Mouse (Mus musculus): ENCODE measurements at regions not wholly inside any gene's neighbourhood (a gene's known extent, or its start where the extent isn't known, plus 50 kb on each side); places are given as distances from the start of the nearest gene placed in this dataset.

GRCm38 (mm10) chr5:116797460-116797859 lies 205.8 kb upstream of the Srrm4 start:
- ATAC-seq (ENCODE audit: low FRiP score, low TSS enrichment) = no peak

GRCm38 (mm10) chr5:116795169-116795568 lies 203.6 kb upstream of the Srrm4 start:
- H3K27ac ChIP-seq (replicated peaks) = no peak overlapping the region
- DNase-seq (ENCODE audit: low spot score) (no peak), ATAC-seq (ENCODE audit: low FRiP score, low TSS enrichment) (no peak)
- no peaks in the 10 kb centered on the region for H3K27me3 ChIP-seq (ENCODE audit: control insufficient read depth, insufficient read depth, low read length)
- H3K36me3 ChIP-seq (ENCODE audit: control insufficient read depth, insufficient read depth, low read length) = no peaks in the 10 kb centered on the region
- WGBS = 51% methylated on average over 5 of the region's 5 CpGs
- H3K9me3 ChIP-seq (ENCODE audit: control insufficient read depth, low read length) = no peaks in the 10 kb centered on the region
- no peak for TF ChIP-seq EP300 (optimal IDR thresholded peaks at IDR 0.05)
- TF ChIP-seq CTCF (IDR thresholded peaks at IDR 0.05; ENCODE audit: low read depth) = no peak
- H3K4me2 ChIP-seq (replicated peaks; ENCODE audit: low read depth) = no peak overlapping the region
- no peaks in the 10 kb centered on the region for H3K4me1 ChIP-seq (replicated peaks; ENCODE audit: control insufficient read depth, insufficient read depth)
- no peak overlapping the region for H3K9ac ChIP-seq (ENCODE audit: low read length)
- no peak overlapping the region for H3K4me3 ChIP-seq (ENCODE audit: low read depth, low read length)

More at GRCm38 (mm10) chr5:116797460-116797859, 205.8 kb upstream of the Srrm4 start:
- Histone ChIP-seq H3K9me3 (ENCODE audit: control insufficient read depth, low read length) (no peaks in the 10 kb centered on the region), H3K4me2 (replicated peaks; ENCODE audit: low read depth) (no peak overlapping the region), H3K4me1 (replicated peaks; ENCODE audit: control insufficient read depth, insufficient read depth) (no peaks in the 10 kb centered on the region), H3K9ac (ENCODE audit: low read length) (no peak overlapping the region), H3K36me3 (ENCODE audit: control insufficient read depth, insufficient read depth, low read length) (no peaks in the 10 kb centered on the region), H3K27me3 (ENCODE audit: control insufficient read depth, insufficient read depth, low read length) (no peaks in the 10 kb centered on the region), H3K4me3 (ENCODE audit: low read depth, low read length) (no peak overlapping the region), H3K27ac (replicated peaks) (no peak overlapping the region)
- TF ChIP-seq CTCF (IDR thresholded peaks at IDR 0.05; ENCODE audit: low read depth) (no peak), EP300 (optimal IDR thresholded peaks at IDR 0.05) (no peak)
- no peak for DNase-seq (ENCODE audit: low spot score)
- 31% methylated on average over 2 of the region's 2 CpGs for WGBS

GRCm38 (mm10) chr5:116790419-116790818 lies 198.8 kb upstream of the Srrm4 start:
- Histone ChIP-seq H3K27ac (replicated peaks) (no peak overlapping the region), H3K9ac (ENCODE audit: low read length) (no peak overlapping the region), H3K9me3 (ENCODE audit: control insufficient read depth, low read length) (no peaks in the 10 kb centered on the region), H3K4me1 (replicated peaks; ENCODE audit: control insufficient read depth, insufficient read depth) (no peaks in the 10 kb centered on the region), H3K27me3 (ENCODE audit: control insufficient read depth, insufficient read depth, low read length) (no peaks in the 10 kb centered on the region), H3K4me2 (replicated peaks; ENCODE audit: low read depth) (no peak overlapping the region), H3K36me3 (ENCODE audit: control insufficient read depth, insufficient read depth, low read length) (no peaks in the 10 kb centered on the region), H3K4me3 (ENCODE audit: low read depth, low read length) (no peak overlapping the region)
- 34% methylated on average over 8 of the region's 8 CpGs for WGBS
- TF ChIP-seq CTCF (IDR thresholded peaks at IDR 0.05; ENCODE audit: low read depth) (no peak), EP300 (optimal IDR thresholded peaks at IDR 0.05) (no peak)
- DNase-seq (ENCODE audit: low spot score) = no peak
- ATAC-seq (ENCODE audit: low FRiP score, low TSS enrichment) = no peak

- no peak for DNase-seq (ENCODE audit: low spot score)
These were observed 198.2 kb upstream of the Srrm4 start for GRCm38 (mm10) chr5:116789859-116790258.

GRCm38 (mm10) chr5:116776450-116776849 lies 184.8 kb upstream of the Srrm4 start:
- Histone ChIP-seq H3K9ac (ENCODE audit: low read length) (no peak overlapping the region), H3K27ac (replicated peaks) (no peak overlapping the region), H3K4me2 (replicated peaks; ENCODE audit: low read depth) (no peak overlapping the region), H3K9me3 (ENCODE audit: control insufficient read depth, low read length) (no peaks in the 10 kb centered on the region), H3K36me3 (ENCODE audit: control insufficient read depth, insufficient read depth, low read length) (no peaks in the 10 kb centered on the region), H3K4me3 (ENCODE audit: low read depth, low read length) (no peak overlapping the region), H3K4me1 (replicated peaks; ENCODE audit: control insufficient read depth, insufficient read depth) (no peaks in the 10 kb centered on the region), H3K27me3 (ENCODE audit: control insufficient read depth, insufficient read depth, low read length) (no peaks in the 10 kb centered on the region)
- DNase-seq (ENCODE audit: low spot score) (no peak), ATAC-seq (ENCODE audit: low FRiP score, low TSS enrichment) (no peak)
- WGBS = 50% methylated on average over 2 of the region's 2 CpGs
- TF ChIP-seq EP300 (optimal IDR thresholded peaks at IDR 0.05) (no peak), CTCF (IDR thresholded peaks at IDR 0.05; ENCODE audit: low read depth) (peak; percentile 45)

More at GRCm38 (mm10) chr5:116789859-116790258, 198.2 kb upstream of the Srrm4 start:
- Histone ChIP-seq H3K27me3 (ENCODE audit: control insufficient read depth, insufficient read depth, low read length) (no peaks in the 10 kb centered on the region), H3K4me1 (replicated peaks; ENCODE audit: control insufficient read depth, insufficient read depth) (no peaks in the 10 kb centered on the region), H3K4me2 (replicated peaks; ENCODE audit: low read depth) (no peak overlapping the region), H3K4me3 (ENCODE audit: low read depth, low read length) (no peak overlapping the region), H3K9me3 (ENCODE audit: control insufficient read depth, low read length) (no peaks in the 10 kb centered on the region), H3K9ac (ENCODE audit: low read length) (no peak overlapping the region), H3K27ac (replicated peaks) (no peak overlapping the region), H3K36me3 (ENCODE audit: control insufficient read depth, insufficient read depth, low read length) (no peaks in the 10 kb centered on the region)
- no peak for ATAC-seq (ENCODE audit: low FRiP score, low TSS enrichment)
- TF ChIP-seq CTCF (IDR thresholded peaks at IDR 0.05; ENCODE audit: low read depth) (no peak), EP300 (optimal IDR thresholded peaks at IDR 0.05) (no peak)
- 52% methylated on average over 9 of the region's 9 CpGs for WGBS

- ATAC-seq (ENCODE audit: low FRiP score, low TSS enrichment) (no peak), DNase-seq (ENCODE audit: low spot score) (no peak)
- no peaks in the 10 kb centered on the region for H3K4me1 ChIP-seq (replicated peaks; ENCODE audit: control insufficient read depth, insufficient read depth)
- no peak overlapping the region for H3K9ac ChIP-seq (ENCODE audit: low read length)
- H3K4me2 ChIP-seq (replicated peaks; ENCODE audit: low read depth) = no peak overlapping the region
- no peak overlapping the region for H3K27ac ChIP-seq (replicated peaks)
- no peaks in the 10 kb centered on the region for H3K27me3 ChIP-seq (ENCODE audit: control insufficient read depth, insufficient read depth, low read length)
- H3K36me3 ChIP-seq (ENCODE audit: control insufficient read depth, insufficient read depth, low read length) = no peaks in the 10 kb centered on the region
- TF ChIP-seq EP300 (optimal IDR thresholded peaks at IDR 0.05) = no peak
- no peak for TF ChIP-seq CTCF (IDR thresholded peaks at IDR 0.05; ENCODE audit: low read depth)
- WGBS = 52% methylated on average over 2 of the region's 2 CpGs
- H3K9me3 ChIP-seq (ENCODE audit: control insufficient read depth, low read length) = no peaks in the 10 kb centered on the region
- H3K4me3 ChIP-seq (ENCODE audit: low read depth, low read length) = no peak overlapping the region
These were observed 174.6 kb upstream of the Srrm4 start for GRCm38 (mm10) chr5:116766261-116766660.
